Mouse (Mus musculus) cerebral cortex, adult 2 months (tissue): Measurements from ENCODE around the gene Bhlhe40.

ENCODE experiments used
- whole genome bisulfite sequencing: fragments of 180-500 bp; shearing (Covaris S2); methylation state at CpG from one replicate; pipeline ENCODE4 v1.1.7; 2018; 5-methylcytosine and 5-hydroxymethylcytosine counted together

Gene Bhlhe40

DNA sequence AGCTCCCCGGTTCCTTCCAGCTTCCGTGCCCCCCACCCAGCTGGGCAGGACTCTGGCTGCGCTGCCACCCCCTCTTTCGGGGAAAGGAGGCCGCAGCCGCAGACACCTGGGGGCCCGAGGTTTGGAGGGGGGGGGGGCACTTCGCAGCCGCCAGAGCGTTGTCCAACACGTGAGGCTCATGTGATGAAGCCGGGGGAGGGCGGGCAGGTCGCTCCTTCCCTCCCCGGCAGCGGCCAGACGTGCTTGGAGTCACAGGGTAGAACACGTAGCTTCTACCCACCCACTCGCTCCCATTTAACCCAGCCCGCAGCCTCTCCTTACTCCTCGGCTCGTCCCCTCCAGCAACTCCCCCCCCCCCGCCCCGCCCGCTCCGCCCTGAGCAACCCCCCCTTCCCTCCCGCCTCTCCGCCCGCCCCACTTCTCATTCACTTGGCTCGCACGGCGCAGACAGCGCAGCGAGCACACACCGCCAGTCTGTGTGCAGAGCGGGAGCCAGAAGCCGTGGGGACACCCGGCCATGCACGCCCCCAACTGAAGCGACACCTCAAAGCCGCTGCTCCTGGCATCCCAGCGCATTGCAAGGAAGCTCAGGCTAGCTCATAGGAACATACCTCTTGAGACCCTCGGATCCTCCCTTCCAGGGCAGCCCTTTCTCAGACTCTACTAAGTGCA is at the start of gene Bhlhe40:
Gene Bhlhe40 (plus strand): TSS at position 424 of the 672 bp plus-strand sequence.
- WGBS: 2% methylated on average over 39 of the region's 43 CpGs

DNA sequence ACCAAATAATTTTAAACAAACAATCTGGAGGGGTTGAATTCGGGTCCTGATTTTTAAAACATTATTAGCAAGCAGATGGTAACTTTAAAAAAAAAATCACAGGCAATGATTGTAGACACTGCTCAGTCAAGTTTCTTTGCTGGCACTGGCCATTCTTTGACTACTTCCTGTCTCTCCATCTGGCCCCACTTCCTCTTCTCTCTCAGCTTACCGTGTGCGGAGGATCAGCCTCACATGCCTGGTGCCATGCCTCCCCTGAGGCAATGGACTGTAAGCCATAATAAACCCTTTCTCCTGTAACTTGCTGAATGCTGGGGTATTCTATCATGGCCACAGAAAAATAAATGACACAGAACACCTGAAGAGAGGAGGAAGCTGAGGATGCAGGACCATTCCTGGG is 48.8 kb upstream of the Bhlhe40 start:
- WGBS: 43% methylated on average over 3 of the region's 3 CpGs

DNA sequence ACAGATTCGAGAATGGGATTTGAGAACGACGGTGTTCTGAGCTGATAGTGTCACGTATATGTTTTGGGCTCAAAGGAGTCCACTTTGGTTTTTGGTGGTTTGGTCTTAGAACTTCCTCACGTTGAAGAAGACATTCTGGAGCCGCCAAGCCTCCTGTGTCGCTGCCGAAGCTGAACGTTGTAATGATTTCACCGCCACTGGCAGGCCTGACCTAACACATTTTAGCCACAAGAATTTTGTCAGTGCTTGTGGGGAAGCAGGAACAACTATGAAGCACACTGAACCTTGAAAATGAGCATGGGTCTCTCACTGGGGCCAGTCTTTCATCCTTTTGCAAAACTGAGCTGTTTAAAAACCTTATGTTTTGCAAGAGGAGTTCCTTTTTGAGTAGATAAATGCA is 42.4 kb upstream of the Bhlhe40 start:
- 79% methylated on average over 10 of the region's 10 CpGs for WGBS

DNA sequence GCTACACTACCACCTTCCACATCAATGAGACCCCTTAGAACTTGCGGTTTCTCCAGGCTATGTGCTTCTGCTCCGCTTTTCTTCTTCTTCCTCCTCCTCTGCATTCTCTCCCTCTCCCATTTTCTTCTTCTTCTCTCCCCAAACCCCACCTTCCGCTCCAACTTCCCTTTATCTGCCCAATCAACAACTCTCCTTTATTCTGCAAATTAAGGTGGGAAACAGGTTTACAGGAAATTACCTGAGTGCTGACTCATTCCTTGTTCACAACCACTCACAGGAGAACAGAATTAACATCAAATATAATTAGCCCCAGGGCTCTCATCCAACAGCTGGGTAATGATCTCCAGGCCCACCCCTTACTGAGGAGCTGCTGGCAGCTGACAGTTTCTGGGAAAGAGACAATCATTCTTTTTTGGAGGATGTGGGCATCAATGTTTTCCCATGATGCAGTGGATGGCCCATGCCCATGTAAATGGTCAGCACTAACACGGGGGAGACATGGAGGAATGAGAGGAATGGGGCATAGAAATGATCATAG is 37.3 kb upstream of the Bhlhe40 start:
- 86% methylated on average over 4 of the region's 4 CpGs for WGBS

DNA sequence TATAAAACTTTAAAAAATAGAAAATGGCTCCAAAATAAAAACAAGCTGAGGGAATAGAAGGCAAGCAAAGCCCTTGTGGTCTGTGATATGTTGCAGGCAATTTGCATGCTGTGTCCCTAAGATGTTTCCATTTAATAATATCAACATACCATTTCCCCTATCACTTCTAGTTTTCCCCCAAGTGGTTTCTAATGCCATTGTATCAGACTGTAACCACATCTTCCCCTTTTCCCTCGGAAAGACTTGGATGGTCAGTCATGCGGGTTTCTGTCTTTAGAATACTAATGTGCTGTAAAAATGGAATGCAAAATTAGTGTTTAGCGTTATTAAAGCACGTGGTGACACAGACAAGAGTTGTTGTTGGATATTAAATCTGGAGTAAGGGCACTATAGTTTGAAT is 35.5 kb upstream of the Bhlhe40 start:
- 87% methylated on average over 4 of the region's 4 CpGs for WGBS

DNA sequence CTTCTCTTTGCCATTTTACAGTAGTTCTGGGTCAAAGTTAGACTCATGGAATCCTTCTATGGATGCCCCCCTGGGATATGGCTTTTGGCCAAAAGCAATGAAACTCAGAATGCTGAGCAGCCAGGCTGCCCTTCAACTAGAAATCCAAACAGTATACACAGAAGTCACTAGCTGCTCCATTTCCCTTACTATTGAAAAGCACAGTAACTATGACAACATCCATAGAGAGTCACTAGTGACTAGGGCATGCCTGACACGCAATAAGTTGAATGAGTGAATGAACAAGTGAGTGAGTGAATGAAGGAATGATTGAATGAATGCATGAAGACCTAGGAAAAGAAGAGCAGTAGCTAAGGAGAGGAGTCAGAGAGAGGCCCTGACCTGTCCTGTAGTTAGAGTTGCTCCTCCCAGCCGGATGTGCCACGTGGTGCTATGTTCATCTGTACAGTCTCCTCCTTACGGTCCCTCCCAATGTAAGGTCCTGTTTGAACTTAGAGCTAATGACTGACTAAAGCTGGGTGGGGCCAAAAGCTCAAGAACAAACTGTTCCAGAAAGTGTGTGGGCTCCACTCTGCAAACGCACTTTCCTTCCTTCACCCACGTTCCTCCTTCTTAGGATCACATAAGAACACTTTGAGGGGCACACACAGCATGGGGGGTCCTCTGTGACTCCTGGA is 22.1 kb upstream of the Bhlhe40 start:
- WGBS: 84% methylated on average over 6 of the region's 6 CpGs

DNA sequence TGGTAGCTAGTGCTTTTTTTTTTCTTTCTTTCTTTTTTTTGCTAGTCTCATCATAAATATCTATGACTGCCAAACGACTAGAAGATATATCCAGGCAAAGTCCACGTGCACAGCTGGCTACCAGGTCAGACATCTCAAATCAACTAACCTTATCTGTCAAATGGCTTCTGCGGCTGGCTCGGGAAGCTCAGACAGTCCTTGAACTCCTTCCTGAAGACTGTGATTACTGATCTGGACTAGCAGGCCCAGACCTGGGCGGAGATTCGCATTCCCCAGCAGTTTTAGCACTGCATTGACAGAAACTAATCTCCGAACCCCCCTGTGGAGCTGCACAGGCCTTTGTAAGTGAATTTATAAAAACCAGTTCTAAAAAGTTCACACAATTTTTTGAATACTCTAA is 18.4 kb upstream of the Bhlhe40 start:
- 94% methylated on average over 7 of the region's 7 CpGs for WGBS

DNA sequence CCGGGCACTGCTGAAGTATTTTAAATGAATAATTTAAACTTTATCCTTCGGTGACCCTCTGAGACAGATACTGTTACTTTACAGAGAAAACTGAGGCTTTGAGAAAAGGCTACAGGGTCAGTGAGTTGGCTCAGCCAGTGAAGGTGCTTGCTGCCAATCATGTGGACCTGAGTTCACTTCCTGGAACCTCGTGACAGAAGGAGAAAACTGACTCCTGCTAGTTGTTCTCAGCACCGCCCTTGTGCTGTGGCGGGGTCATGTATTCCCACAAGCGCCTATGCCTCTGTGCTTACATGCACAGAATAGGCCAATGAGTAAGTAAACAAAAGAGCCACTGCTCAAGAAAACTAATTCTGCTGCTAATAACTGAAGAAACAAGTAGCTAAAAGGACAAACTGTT is 17.4 kb upstream of the Bhlhe40 start:
- 87% methylated on average over 6 of the region's 6 CpGs for WGBS

DNA sequence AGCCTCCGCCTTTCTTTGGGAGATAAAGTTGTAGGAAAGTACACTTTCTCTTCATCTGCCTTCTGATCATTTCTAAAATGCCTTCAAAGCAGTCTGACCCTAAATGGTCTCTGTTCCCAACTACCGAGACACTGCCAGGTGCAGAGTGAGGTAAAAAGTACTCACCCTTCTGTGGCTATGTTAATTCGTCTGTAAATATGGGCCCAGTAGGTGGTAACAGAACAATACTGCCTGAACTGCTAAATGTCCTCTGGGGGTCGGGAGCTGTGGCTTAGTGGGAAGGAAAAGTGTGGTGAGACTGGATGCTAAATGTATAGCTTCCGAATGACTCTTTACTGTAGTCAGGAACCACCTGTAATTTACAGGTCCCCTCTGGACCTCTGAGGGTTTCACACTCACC is 16.1 kb upstream of the Bhlhe40 start:
- WGBS: 74% methylated on average over 5 of the region's 5 CpGs

DNA sequence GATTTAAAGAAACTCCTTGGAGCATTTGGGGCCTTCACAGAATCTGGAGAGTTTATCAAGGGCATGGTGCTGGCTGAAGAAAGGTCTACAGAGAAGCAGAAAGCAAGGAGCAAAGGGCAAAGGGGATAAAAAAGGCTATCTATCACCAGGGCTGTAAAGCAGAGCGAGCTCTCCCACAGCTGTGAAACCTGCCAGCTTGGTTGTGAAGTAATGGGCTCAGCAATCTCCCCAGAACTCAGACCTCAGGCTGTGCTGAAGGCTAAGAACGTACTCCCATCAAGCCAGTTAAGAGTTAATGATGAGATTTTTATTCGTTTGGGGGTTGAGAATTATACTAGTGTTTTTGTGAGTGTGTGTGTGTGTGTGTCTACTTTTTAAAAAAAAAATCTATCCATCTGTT is 13.3 kb upstream of the Bhlhe40 start:
- WGBS: 81% methylated on average over 3 of the region's 3 CpGs

DNA sequence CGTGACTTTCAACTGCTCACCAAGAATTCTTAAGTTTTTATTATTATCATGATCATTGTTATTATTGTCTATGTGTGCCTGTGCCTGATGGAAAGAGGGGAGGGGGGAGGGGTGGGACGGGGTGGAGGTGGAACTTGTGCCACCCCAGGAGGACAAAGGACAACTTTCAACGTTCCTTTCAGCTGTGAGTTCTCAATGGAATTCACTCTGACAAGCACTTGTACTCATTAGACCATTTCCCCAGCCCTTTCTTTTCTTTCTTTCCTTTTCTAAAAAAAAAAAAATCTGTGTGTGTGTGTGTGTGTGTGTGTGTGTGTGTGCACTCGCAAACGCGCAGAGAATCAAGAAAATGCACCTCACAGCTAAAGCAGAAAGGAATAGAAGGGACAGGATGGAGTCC is 12.4 kb upstream of the Bhlhe40 start:
- 37% methylated on average over 6 of the region's 6 CpGs for WGBS

DNA sequence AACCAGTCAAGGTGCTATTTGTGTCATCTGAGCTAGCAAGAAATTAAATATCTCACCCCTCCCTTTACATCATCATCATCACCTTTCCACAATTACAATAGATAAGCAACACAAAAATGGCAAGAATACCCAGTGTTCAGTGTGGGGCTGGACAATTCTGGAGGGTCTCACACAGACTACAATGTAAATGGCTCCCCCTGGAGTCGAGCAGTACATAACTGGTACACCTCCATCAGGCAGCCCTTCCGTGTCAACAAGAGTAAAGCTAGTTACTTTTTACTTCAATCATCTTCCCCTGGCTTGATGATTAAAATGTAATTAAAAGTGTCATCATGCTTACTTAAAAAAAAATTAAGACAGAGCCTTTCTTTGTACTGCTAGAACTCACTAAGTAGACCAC is 4.6 kb upstream of the Bhlhe40 start:
- WGBS: 56% methylated on average over 2 of the region's 2 CpGs

DNA sequence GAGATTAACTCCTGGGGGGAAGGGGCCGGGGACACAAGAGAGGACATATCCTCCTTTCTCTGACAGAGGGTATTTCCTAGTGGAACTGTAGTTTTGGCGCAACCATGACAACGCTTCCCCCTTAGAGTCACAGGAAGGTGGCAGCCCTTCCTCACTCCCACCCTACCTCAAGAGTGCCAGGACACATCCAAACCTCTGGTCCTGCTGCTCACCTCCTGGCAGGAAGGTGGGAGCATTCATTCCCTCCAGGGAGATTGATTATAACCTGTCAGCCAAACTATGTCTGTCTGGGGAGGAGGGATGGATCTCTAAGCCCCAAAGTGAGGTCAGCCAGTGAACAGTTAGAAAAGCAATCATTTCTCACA is 2.4 kb upstream of the Bhlhe40 start:
- WGBS: 81% methylated on average over 3 of the region's 3 CpGs

DNA sequence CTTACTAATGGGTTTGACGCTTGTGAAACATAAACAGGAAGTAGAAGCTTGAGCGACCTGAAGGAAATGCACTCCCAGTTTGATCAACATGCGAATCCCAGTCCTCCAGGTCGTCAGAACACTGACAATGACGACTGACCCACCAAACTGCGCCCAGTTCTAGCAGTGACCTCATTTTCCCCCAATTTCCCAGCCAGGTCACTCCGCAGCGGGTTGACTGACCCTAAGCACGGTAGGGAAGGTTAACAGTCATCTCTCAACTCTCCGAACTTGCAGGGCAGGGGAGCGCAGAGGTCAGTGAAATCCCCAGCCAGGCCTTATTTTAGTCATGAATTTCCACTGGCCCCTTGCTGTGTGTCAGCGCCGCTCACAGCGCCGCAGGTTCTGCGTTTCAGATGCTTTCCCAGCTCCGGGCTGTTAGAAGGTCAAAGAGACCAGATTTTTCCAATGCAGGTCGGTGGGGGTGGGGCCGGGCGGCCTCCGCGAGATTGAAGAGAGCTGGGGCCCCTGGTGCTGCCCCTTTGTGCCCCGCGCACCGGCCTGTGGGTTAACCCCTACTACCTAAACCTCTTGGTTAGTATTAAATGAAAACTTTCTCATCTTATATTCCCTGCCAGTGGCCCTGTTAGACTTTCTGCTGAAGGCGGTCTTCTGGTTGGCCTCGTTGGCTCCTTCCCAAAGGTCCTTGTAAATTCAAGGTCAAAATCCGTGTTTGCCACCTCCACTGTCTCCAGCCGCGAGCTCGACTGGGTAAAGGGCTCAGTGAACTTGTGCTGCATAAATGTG is 1.8 kb upstream of the Bhlhe40 start:
- WGBS: 11% methylated on average over 31 of the region's 31 CpGs

DNA sequence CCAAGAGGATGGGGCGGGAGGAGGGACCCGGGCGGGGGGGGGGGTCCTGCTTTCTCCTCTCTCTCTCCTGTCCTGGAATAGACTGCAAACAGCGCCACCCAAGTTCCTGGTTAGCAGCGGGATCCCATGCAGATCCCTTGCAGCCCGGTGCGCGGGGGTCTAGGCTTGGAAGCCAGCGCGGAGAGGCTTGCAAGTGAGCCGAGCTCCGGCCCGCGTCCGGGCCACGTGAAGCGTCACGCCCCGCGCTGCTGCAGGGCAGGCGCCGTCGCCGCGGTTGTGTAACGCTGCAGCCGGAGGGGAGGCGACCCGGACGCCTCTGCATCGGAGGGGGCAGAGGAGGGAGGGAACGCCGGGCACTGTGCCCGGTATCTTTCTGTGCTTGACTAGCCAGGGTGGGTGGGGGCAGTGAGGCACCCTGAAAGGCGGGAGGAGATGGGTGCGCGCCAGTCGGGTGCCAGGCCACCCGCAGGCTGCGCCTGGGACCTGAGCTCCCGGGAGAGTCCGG is 1.2 kb upstream of the Bhlhe40 start:
- whole genome bisulfite sequencing: under 1% methylated on average over 42 of the region's 42 CpGs

DNA sequence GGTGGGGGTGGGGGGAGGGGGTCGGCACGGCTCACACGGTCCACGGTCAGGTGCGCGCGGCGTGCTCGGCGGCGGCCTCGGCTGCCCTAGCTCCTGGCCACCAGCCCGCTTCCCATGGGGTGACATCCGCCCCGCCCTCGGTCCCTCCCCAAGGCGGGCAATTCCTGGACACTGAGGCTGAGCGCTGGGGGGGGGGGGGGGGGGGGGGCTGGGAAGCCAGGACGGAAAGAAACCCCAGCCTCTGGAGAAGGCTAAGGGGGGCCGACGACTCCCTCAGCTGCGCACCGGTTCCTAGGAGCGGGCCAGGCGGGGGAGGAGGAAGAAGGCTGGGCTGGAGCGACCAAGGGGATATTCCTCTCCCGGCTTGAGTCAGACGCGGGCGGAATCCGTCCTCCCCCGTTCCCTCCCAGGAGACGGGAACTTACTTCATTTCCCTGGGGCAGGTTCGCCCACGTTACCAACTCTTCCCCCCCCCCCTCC is 663 bp upstream of the Bhlhe40 start:
- 0% methylated on average over 23 of the region's 35 CpGs for WGBS

DNA sequence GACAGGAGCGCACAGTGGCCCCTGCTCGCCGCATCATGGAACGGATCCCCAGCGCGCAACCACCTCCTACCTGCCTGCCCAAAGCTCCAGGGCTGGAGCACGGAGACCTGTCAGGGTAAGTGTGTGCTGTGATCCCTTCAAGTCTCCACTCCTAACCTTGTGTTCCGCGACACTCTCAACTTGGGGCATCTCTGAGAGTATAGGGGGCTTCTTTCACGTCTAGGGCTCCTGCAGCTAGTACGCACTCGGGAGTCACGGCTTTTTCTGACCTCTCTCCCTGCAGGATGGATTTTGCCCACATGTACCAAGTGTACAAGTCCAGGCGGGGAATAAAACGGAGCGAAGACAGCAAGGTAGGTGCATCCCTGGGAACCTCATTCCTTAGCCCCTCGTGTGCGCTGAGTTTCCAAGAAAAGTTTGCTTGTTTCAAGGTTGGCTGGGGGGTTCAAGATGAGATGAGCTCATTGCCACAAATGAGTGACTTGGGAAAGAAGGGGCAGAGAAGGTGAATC is 505 bp downstream of the Bhlhe40 start:
- under 1% methylated on average over 18 of the region's 18 CpGs for WGBS

DNA sequence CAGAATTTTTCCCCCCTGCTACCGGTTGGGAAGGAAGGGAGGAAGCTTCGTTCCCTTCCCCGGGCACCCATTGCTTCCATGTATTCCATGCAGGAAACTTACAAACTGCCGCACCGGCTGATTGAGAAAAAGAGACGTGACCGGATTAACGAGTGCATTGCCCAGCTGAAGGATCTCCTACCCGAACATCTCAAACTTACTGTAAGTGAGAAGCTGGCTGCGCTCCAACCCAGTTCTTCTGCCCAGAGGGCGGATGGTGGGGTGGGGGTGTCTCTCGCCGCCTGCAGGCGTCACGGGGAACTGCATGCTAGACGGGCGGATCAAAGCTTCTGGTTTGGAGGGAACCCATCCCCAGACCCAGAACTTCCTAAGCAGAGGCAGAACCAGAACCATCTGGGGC is 983 bp downstream of the Bhlhe40 start:
- under 1% methylated on average over 17 of the region's 17 CpGs for WGBS

DNA sequence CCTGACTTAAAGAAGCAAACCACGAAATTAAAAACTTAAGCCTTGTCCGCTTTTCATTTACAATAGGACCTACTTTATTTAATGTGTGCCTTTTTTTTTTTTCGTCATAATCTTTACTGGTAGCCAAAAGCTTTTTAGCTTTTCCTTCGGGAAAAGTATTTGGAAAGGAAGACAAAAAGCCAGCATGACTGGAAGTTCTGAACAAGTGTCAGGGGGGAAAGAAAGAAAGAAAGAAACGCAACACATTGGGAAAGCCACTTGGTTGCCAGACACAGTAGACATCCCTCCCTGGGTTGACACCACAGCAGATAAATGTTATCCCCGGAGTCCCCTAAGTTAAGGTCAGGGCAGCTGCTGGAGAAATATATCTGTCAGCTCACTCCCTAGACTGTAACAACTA is 1.5 kb downstream of the Bhlhe40 start:
- 22% methylated on average over 6 of the region's 6 CpGs for WGBS

DNA sequence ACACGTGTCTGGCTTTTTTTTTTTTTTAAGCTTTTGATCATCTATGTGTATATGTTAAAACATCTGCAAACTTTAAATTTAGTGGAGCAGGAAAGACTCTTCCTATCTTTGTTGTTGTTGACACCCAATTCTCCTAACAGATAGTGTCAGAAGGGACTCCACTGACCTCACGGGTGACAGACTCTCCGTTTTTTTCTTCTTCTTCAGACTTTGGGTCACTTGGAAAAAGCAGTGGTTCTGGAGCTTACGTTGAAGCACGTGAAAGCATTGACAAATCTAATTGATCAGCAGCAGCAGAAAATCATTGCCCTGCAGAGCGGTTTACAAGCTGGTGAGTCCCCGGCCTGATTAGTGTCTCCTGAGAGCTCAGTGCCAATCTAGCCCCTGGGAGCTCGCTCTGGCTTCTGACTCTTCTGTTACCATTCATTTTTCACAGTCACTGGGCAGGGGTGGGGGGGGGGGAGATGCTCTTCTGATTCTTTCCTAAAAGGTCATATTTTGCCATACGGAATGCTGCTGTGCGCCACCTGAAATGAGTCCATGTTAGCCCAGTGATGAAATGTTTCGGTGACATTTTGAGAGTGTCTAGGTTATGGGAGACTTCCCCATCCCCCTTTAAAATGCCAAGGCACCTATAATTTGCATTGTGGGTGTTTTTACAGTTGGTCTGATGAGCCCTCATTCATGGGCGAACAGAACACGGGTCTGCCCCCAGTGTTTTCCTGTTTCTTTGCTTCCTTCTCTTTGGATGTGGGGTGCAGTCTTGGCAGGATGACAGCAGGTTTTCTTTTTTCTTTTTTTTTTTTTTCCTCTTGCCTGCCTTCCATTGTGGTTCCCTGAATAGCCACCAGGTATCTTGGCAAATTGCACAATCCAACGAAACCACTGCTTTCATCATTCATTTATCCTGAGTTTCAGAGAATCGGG is 2.1 kb downstream of the Bhlhe40 start:
- 39% methylated on average over 15 of the region's 15 CpGs for WGBS
